Mouse (Mus musculus) liver, embryonic 14.5 days (tissue): ENCODE measurements around the gene Daam2.

ENCODE experiments used
- CTCF ChIP-seq: IDR thresholded peaks from 2 replicates; pipeline ENCODE4 v1.5.1; 2016; ENCODE audit warnings: antibody characterized with exemption, low read depth, control low read depth
- EP300 ChIP-seq: IDR thresholded peaks from 2 replicates; pipeline ENCODE4 v1.6.1; 2016; ENCODE audit warnings: antibody characterized with exemption, low read depth

DNA sequence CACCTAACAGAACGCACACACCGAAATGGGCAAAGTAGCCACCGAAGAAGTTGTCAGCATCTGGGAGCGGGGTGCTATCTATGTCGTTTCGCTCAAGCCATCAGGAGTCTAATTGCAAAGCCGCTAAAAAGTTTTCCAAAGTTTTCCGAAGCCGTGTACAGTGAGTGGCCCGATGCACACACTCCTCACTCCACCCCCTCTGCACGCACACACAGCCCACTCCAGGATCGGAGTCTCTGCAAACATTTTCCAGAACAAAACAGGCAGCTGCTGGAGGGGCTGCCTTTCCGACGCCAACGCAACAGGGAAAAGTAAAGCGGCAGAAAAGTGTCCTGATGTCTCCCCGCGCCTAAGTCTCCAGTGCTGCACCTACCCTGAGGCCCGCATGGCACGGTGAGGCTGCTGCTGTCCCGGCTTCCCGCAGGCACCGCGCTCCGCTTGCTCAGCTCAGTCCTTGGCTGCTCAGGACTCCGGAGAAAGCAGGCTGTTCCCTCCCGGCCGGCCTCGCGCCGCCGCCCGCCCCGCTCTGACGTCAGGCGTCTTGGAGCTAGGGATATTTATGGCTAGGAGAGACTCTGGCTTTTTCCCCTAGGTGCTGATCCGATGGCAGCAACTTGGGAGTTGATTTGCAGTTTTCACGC lies at the start of gene Daam2:
- TF ChIP-seq CTCF, result no peak
- no peak for TF ChIP-seq EP300
